Mouse (Mus musculus): ENCODE measurements around the gene Mphosph9.

DNA sequence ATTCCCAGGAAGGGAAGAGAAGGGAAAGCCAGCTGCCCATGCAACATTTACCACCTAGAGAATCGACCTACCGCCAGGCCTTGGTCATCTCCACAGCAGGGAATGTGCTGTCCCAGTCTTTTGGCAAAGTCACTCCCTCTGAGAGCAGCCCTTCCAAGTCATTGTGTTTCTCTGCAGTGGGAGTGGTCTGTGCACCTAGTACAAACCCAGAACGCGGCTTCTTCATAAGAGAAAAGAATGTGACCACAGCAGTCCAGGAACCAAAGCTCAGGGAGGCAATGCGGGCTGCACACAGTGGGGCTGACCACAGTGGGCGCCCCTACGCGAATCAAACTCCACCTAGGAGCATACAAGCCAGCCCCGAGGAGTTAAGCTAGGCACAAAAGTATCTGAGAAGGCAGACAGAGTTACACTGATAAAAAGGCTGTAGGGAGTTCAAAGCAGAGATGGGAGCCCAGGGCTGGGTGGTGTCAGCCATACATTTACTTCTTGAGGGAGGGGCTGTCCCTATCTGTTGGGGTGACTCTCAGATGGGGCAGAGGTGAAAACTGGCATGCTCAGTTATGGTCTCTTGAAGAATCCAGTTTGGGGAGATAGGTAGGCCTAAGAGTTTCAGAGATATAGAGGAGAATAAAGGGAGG, 79.7 kb downstream of the Mphosph9 start:
- TF ChIP-seq POLR2A (IDR thresholded peaks at IDR 0.05; ENCODE audit: extremely low read depth, insufficient read depth, low read length): no peak
- no peak for TF ChIP-seq CTCF (IDR thresholded peaks at IDR 0.05; ENCODE audit: low read depth, low read length)

Data from liver, adult 2 months (tissue).